Mouse (Mus musculus) splenic B cell, adult 2 months (primary cell): ENCODE data around the gene Ccdc175.

Source experiments
- DNase-seq: peaks from one replicate; pipeline ENCODE4 v3.0.0-alpha.2; 2011; ENCODE audit warnings: low read depth, low spot score
- H3K27me3 ChIP-seq: 2 replicates; pipeline ENCODE4 v1.6.1; 2012; ENCODE audit warnings: mild to moderate bottlenecking, low read length, moderate library complexity, mixed read lengths; ENCODE audit not compliant: control insufficient read depth, poor library complexity, insufficient read depth, severe bottlenecking
- H3K36me3 ChIP-seq: 2 replicates; pipeline ENCODE4 v1.6.1; 2012; ENCODE audit warnings: mild to moderate bottlenecking, low read length, moderate library complexity, mixed read lengths; ENCODE audit not compliant: control insufficient read depth, poor library complexity, insufficient read depth, severe bottlenecking

The Ccdc175 gene

DNA sequence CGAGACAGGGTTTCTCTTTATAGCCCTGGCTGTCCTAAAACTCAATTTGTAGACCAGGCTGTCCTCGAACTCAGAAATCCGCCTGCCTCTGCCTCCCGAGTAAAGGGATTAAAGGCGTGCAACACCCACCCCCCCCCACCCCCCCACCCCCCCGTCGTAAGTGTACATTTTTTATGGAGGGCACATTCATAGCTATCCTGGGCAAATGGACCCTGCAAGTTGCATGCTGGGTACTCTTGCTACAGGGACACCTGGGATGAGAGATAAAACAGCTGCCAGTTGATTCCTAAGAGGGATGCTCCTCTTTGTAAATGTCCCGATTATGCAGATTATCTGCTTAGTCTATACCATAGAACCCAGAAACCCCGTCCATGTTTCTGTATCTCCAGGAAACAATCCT, 101.6 kb downstream of the Ccdc175 start:
- no peaks in the 10 kb centered on the region; the same call in 1 of the 2 replicates for H3K27me3 ChIP-seq
- H3K36me3 ChIP-seq, result no peaks in the 10 kb centered on the region
- DNase-seq, result no peak

DNA sequence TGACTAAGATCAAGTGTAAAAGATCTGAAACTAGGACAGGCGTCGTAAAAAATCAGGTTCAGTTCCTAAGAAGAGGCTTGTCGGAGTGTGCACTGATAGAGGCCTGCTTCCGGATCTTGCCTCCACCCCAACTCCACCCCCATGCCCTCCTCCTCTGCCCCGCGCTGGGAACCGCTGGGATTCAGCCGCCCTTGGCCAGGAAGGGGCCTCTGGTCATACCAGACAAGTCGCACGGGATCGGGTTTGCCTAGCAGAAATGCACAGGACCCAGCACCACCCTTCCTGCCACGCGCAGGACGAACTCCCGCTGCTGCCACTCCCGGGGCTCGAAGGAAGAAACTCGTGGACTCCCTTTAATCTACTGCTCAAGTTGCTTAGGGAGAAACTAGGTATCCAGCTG, 102.5 kb downstream of the Ccdc175 start:
- Histone ChIP-seq H3K27me3 (no peaks in the 10 kb centered on the region; the same call in 1 of the 2 replicates), H3K36me3 (no peaks in the 10 kb centered on the region)
- DNase-seq, result no peak

DNA sequence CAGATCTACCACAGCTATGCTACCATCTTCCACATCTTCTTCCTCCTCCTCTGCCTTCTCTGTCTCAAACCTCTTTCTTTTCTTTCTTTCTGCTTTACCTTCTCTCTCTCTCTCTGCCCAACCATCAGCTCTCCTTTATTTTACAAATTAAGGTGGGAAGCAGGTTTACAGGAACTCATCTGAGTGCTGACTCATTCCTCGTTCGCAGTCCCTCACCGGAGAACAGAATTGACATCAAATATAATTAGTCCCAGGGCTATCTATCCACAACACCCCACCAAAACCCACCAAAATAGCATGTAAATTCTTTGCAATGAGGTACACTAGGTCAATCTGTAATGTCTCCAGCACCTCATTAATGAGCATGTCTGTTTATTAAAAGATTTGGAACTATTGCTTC, 102.9 kb downstream of the Ccdc175 start:
- Histone ChIP-seq H3K27me3 (no peaks in the 10 kb centered on the region; the same call in 1 of the 2 replicates), H3K36me3 (no peaks in the 10 kb centered on the region)
- no peak for DNase-seq

DNA sequence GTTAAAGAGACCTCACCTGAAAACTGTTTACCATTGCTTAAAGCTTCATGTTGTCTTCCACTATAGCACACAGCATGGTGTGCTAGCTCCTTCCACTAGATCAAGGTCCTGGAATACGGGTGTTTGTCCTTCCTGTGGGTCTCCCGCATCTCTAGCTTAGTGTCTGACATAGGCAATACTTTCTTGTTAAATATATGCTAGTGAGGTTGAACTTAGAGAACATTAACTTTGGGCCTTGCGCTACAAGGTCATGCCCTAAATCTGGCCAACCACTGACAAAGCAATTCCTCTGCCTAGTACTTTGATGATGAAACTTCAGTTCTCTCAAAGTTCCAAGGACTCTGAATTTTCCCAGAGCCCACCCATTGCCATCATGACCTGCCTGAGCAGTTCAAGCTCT, 106.6 kb downstream of the Ccdc175 start:
- Histone ChIP-seq H3K27me3 (no peaks in the 10 kb centered on the region; the same call in 1 of the 2 replicates), H3K36me3 (no peaks in the 10 kb centered on the region)
- DNase-seq, result no peak

DNA sequence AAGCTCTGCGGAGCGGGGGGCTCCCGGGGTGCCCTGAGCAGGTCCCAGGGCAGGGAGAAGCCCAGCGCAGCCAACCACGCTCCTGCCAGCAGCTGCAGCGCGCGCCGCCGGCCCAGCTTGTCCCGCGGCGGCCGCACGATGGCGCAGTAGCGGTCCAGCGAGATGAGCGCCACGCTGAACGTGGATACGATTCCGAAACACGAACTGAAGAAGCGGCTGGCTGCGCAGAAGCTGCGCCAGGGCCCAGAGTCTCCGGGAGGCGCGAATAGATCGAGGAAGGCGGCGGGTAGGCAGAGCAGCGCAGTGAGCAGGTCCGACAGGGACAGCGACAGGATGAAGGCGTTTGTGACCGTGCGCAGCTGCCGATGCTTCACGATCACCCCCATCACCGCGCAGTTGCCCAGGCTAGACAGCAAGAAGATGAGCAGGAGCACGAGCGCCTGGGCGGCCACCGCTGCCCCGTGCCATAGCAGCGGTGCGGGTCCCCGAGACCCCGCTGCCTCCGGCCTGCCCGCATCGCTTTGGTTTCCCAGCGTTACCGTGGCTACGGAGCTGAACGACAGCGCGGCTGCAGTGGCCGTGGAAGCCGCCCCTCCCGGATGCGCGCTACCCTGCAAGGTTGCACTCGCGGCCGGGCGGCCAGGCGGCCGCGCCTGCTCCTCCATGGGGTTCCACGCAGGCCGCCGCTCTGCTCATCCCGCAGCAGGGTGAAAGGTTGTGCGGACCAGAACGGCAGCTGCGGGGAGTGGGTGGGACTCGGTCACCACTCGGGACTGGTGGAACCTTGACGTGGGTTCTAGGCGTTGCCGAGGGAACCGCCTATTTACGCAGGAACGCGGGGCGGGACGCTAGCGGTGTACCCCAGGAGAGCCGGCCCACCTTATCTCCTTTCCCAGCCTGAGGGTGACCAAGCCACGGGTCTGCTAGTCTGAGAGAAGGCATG, 114.2 kb downstream of the Ccdc175 start, which contains the start of gene Gpr135:
Gene Gpr135, minus strand, starts transcription at position 799 of the 943 bp plus-strand sequence.
- no peaks in the 10 kb centered on the region for H3K36me3 ChIP-seq
- peak; percentile 85 for DNase-seq
- 0 out of 2 replicates have a peak, but pooled peaks cover 1% of the 10 kb centered on the region for H3K27me3 ChIP-seq

DNA sequence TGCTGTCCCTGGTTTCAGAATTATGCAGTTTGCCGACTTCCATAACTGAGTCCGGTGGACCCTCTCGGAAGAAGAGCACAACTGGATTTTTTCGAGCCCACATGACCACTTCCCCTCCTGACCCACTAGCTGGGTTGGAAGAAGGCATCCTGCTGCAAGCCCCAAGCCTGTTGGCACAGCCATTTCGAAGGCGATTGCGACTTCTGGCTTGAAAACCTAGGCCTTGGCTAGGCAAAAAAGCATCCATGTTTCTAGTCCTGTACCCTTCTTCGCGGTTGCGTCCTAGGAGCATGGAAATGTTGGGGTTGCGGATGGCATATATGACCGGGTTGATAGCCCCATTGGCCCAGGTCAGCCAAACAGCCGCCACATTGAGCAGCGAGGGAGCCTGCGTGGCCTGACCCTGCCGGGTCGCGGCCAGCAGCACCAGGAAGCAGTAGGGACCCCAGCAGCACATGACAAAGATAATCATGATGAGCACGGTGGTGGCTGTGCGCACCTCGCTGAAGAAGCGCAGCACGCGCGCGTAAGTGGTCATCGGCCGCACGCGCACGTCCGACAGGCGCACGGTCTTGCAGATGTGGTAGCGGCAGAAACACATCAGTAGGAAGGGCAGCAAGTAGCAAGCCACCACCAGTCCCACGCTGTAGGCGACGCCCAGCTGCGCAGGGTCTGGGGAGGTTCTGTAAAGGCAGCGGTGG, 115.1 kb downstream of the Ccdc175 start:
- DNase-seq, result no peak

DNA sequence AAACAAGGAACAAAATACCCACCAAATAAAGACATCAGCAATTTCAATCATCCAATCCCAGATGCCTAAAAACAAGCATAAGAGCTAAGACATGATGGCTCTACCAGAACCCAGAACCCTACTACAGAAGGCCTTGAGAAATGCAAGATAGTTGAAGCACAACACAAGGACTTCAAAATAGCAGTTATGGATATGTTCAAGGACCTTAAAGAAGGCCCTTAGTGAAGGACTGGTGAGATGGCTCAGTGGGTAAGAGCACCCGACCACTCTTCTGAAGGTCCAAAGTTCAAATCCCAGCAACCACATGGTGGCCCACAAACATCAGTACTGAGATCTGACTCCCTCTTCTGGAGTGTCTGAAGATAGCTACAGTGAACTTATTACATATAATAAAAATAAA, 127.0 kb downstream of the Ccdc175 start:
- no peak for DNase-seq
- no peaks in the 10 kb centered on the region for H3K27me3 ChIP-seq

More for the DNA sequence above, 115.1 kb downstream of the Ccdc175 start:
- 0 out of 2 replicates have a peak, but pooled peaks cover 1% of the 10 kb centered on the region for H3K27me3 ChIP-seq
- H3K36me3 ChIP-seq, result no peaks in the 10 kb centered on the region

DNA sequence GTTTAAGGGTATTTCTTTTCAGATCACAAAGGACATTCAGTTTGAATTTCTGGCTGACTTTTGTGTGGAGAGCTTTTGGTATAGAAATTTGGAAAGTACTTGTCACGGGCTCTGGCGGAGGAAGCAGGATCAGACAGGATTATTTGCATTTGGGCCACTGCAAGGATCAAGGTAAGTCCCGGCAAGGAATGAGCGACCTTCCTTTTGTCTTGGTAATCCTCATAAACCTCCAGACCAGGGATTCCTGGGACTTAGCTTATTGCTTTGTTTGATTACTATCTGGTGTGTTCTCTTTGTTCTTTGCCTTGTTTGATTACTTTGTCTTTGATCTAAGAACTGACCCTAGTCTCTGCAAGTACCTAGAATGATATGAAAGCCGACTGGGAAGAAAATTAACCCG, 131.0 kb downstream of the Ccdc175 start:
- DNase-seq, result no peak
- H3K27me3 ChIP-seq, result no peaks in the 10 kb centered on the region
- H3K36me3 ChIP-seq, result no peaks in the 10 kb centered on the region

More for the DNA sequence above, 127.0 kb downstream of the Ccdc175 start:
- no peaks in the 10 kb centered on the region for H3K36me3 ChIP-seq

DNA sequence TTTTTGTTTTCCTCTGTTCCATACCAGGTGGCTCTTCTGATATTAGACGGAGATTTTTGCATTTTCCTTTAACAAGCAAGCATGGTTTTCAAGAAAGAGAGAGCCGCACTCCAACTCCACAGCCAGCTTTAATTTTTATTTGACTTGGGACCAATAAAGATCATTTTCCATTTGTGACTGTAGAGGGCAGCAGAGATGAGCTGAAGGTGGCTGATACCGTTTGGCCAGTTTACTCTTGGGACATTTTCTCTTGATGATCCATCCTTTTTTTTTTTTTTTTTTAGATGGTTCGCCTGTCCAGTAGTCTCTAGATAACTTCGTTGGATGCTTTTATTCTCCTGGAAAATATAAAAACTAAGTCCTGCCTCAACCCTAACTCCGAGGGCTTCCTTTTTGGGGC, 131.5 kb downstream of the Ccdc175 start:
- peak; percentile 38 for DNase-seq
- no peaks in the 10 kb centered on the region for H3K36me3 ChIP-seq
- H3K27me3 ChIP-seq, result no peaks in the 10 kb centered on the region

DNA sequence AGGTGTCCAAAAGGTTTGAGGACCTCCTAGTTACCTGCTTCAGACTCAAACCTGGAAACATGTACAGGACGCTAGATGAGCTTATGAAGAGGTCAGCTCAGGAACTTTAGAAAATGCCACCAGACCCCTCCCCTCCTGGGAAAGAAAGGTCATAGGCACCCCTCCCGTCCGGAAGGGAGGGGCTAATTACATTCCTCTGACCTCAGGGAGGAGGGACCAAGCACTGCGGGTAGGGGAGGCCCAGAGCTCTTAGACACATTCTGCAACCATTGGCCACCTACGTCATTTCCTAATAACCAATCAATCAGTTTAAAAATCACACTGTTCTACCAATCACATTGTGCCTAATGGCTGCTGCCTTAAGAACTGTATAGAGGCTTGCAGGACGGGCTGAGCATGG, 132.3 kb downstream of the Ccdc175 start:
- Histone ChIP-seq H3K27me3 (no peaks in the 10 kb centered on the region), H3K36me3 (no peaks in the 10 kb centered on the region)
- DNase-seq, result no peak
